Mouse (Mus musculus) gastrocnemius, postnatal 10 days (tissue): ENCODE results near the gene Gm853. TPM values are rescaled to one million over a fixed set of nuclear protein-coding genes. Genes with fewer than 3 reads are reported as not detected.

Source experiments
- DNase-seq: peaks from one replicate; pipeline ENCODE4 v3.0.0; 2021; ENCODE audit warnings: mixed read lengths
- total RNA-seq, 2 experiments: library from RNA; stranded (reverse); gene quantifications; 2 replicates each; pipeline ENCODE4 v1.2.3; 2021

The Gm853 gene
- total RNA-seq, 2 experiments from 2014 or later, result not detected

DNA sequence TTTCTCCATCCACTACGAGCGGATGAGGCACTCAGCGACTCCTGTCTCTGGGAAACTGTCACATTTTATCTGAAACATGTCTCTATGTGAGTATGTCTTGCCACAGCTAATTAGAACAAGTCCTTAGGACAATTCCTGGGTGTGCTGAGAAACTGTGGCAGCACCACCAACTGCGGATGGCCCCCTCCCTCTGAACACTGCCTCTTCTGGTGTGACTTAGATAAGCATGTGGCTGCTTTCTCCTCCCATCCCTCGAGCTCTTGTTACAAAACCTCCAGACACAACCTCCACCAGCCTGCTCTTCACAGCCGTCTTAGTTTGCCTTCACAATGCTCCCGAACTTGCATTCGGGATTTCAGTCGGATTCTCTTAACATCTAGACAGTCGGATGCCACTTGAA, 8.3 kb downstream of the Gm853 start:
- DNase-seq, result no peak

DNA sequence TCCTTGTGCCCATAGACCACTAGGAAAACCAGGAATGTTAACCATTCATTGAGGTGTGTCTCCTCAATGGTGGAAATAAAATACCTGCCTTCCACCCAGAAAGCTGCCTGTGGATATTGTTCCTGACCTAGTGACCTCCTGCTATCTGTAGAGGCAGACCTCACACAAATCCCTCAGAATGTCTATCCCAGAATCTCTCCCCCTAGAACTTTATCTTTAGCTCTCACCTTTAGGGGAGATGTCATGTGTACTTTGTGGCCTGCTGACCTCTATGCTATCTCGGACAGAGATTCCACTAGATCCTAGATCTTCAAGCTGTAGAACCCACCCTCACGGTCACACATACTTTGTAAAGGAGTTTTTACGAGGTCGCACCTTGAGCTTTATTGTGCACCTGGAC, 9.0 kb downstream of the Gm853 start:
- DNase-seq, result no peak

DNA sequence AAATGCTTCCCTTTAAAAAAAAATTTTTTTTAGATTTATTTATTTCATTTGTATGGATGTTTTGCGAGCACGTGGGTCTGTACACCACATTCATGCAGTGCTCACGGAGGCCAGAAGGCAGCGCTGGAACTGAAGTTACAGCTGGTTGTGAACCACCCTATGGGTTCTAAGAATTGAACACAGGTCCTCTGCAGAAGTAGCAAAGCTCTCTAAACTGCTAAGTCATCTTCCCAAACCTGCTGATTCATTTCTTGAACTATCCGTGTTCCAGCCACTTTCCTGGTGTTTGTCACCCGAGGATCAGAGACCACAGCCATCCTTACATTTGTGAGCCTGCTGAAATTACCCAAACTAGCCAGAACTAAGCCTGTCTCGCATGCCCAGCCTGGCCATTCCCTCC, 9.8 kb downstream of the Gm853 start:
- DNase-seq, result no peak

- DNase-seq, result no peak
These were observed 10.3 kb downstream of the Gm853 start for GRCm38 (mm10) chr4:130211870-130212269.

- DNase-seq, result peak; percentile 91
These were observed 23.2 kb downstream of the Gm853 start for GRCm38 (mm10) chr4:130198694-130199670.

DNA sequence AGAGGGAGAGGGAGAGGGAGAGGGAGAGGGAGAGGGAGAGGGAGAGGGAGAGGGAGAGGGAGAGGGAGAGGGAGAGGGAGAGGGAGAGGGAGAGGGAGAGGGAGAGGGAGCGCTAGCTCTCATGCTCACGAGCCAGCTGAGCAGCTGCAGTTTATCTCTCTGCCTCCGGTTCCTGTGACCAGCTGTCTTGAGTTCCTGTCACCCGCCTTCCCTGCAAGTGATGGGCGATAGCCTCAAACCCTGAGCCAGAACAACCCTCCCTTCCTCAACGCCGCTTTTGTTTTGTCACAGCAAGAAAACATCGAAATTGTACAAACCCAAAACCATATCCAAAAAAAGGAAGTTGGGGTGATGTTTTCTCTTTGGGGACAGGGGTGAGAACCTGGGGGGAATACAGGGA, 25.7 kb downstream of the Gm853 start:
- DNase-seq, result no peak

DNA sequence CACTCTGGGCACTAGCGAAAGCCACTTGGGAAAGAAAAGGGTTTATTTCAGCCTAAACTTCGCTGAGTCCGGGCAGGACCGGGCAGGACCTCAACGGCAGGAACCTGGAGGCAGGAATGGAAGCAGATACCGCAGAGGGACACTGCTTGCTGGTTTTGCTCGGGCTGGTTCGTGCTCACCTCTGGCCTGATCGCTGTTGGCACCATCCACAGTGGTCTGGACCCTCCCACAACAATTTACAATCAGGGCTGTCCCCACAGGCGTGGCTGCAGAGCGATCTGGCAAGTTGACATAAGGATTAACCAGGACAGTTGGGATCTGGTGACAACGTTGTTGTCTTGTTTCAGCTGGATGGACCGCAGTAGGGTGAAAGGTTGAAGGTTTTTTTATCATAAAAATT, 26.3 kb downstream of the Gm853 start:
- DNase-seq, result no peak

- no peak for DNase-seq
These were observed 29.9 kb downstream of the Gm853 start for GRCm38 (mm10) chr4:130192266-130192665.

DNA sequence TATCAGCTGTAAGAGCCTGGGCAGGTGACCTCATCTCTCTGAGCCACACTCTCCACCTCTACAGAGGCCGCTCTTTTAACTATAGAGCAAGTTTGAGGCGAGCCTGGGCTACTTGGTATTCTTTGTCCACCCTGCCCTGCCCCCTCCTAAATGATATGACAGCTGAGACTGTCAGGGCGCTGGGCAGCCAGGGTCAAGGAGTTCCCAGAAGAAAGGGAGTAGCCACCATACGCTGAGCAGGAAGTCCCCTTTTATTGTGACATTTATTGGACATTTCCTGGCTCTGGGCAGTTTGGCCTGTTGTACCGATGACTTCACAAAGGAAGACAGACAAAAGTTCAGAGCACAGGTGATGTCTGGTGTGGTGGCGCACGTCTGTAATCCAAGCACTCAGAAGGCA, 32.6 kb downstream of the Gm853 start:
- DNase-seq, result no peak

GRCm38 (mm10) chr4:130188806-130189297, 33.3 kb downstream of the Gm853 start:
- DNase-seq, result peak; percentile 85

DNA sequence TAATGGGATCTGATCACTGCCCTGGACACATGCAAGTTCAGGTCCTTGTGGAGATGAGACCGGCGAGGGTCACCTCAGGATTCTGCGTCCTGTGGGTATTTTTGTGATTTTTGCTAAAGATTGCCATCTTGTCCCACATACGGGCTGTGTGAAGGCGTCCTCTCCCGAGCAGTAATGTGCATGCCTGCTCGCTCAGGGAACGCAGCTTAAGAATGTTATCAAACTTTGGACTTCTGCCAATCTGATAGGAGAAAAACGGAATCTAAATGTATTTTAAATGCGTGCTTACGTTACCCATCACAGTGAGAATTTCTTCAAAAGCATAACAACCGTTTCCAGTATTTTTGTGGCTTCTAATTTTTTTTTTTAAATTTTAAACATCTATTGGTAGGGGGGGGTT, 35.3 kb downstream of the Gm853 start:
- no peak for DNase-seq

- DNase-seq, result no peak
These were observed 35.8 kb downstream of the Gm853 start for GRCm38 (mm10) chr4:130186450-130186849.

GRCm38 (mm10) chr4:130183879-130184278, 38.3 kb downstream of the Gm853 start:
- DNase-seq, result no peak

GRCm38 (mm10) chr4:130183023-130183422, 39.2 kb downstream of the Gm853 start:
- DNase-seq, result no peak

DNA sequence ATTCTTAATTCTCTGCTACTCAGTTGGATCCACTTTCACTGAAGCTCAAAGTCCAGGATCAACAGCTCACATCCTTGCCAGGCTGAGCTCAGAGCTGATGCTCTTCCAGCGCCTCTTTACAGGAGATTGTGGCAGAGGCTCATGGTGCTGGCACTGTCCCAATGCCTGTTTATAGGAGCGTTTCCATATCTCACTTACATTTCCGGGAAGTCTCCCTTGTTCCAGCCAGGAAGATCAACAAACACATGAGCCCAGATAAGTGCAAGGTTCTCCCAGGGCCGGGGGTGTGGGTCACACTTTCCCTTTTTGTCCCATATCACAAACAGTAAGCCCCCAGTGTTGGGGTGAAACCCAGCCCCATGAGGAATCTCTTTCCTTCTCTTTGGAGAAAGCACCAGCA, 40.3 kb downstream of the Gm853 start:
- DNase-seq, result no peak

GRCm38 (mm10) chr4:130180909-130181602, 41.1 kb downstream of the Gm853 start:
- DNase-seq, result no peak

- no peak for DNase-seq
These were observed 42.3 kb downstream of the Gm853 start for GRCm38 (mm10) chr4:130179876-130180275.

- DNase-seq, result no peak
These were observed 44.7 kb downstream of the Gm853 start for GRCm38 (mm10) chr4:130177536-130177935.

GRCm38 (mm10) chr4:130177087-130177486, 45.1 kb downstream of the Gm853 start:
- no peak for DNase-seq

GRCm38 (mm10) chr4:130176156-130176720, 46.0 kb downstream of the Gm853 start:
- no peak for DNase-seq

GRCm38 (mm10) chr4:130175072-130175711, 47.0 kb downstream of the Gm853 start, which contains the start of gene Tinagl1:
Tinagl1 (minus strand) TSS chr4:130175122.
- no peak for DNase-seq

DNA sequence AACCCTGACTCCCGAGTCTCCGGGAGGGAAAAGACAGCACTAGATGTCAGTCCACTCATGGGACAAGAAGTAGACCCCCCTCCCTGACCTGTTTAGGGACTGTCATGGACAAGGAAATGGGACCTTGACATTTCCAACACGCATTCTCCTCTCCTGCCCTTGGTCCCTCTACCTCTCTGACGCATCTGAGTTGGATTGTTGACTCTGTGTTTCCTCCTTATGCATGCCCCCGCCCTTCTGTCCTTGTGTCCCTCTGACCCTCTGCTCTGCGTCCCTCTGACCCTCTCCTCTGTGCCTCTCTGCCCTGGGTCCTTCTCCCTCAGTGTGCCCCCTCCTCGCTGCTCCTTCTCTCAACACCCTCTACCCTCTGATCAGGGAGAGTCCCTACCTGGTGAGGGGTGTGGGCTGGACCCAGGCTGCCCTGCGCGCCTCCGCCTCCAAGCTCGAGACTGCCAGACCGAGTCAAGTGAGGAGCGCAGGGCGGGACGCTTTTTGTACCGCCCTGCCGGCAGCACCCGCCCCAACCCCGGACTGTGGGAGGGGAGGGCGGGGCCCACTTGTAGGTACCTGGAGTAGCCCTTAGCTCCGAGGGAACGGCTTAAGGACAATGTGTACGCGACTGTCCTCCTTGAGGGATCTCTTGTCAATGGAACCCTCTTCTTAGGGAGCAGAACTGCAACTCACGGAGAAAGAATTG, 47.7 kb downstream of the Gm853 start:
- DNase-seq, result peak; percentile 38
